Mouse (Mus musculus): ENCODE results near the gene Card6. TPM values are rescaled to one million over a fixed set of nuclear protein-coding genes. Genes with fewer than 3 reads are reported as not detected.

The Card6 gene
- total RNA-seq, 4 experiments from 2014 or later, result 1.9 to 3.3 (median 2.4) TPM

- no peak for DNase-seq (ENCODE audit: low spot score in 2 of 2)
Observed at GRCm38 (mm10) chr15:5090131-5090530, 18.2 kb downstream of the Card6 start.

- DNase-seq (ENCODE audit: low spot score in 2 of 2), result no peak
Observed at GRCm38 (mm10) chr15:5088850-5089608, 19.3 kb downstream of the Card6 start.

- no peak for DNase-seq (ENCODE audit: low spot score in 2 of 2)
Observed at GRCm38 (mm10) chr15:5086162-5086561, 22.2 kb downstream of the Card6 start.

GRCm38 (mm10) chr15:5081235-5081634, 27.1 kb downstream of the Card6 start:
- no peak for DNase-seq (ENCODE audit: low spot score in 2 of 2)

GRCm38 (mm10) chr15:5068801-5069518, 39.4 kb downstream of the Card6 start:
- peak in 1 of 2 experiments; percentile 10 for DNase-seq (ENCODE audit: low spot score in 2 of 2)

- DNase-seq (ENCODE audit: low spot score in 2 of 2), result no peak
Observed at GRCm38 (mm10) chr15:5063635-5064034, 44.7 kb downstream of the Card6 start, which contains the start of gene C7. C7 (minus strand) TSS chr15:5063740.

Other genes starting within 250 kb of the Card6 start
- gene Mroh2b, start 209.8 kb downstream of the Card6 start, total RNA-seq (2022), result not detected
- 1 to 10 TPM in 2 of 4 experiments, under 1 TPM in 2; 0.29 to 4.9 (median 1.4) TPM for gene C7, start 44.8 kb downstream of the Card6 start, total RNA-seq (2022)
- gene Rpl37, start 8.1 kb upstream of the Card6 start, total RNA-seq (2022), result 100 to 1,000 TPM; 169 to 214 (median 203) TPM
- gene Prkaa1, start 35.3 kb upstream of the Card6 start, total RNA-seq (2022), result 10 to 100 TPM in 1 of 4 experiments, 1 to 10 TPM in 3; 9.1 to 11.9 (median 9.6) TPM
- 10 to 100 TPM; 63.1 to 73.6 (median 71.3) TPM for gene Ttc33, start 77.0 kb upstream of the Card6 start, total RNA-seq (2022)
- 1 to 10 TPM in 3 of 4 experiments, under 1 TPM in 1; 0.63 to 1.2 (median 1.1) TPM for gene Ptger4, start 135.6 kb upstream of the Card6 start, total RNA-seq (2022)

Measured in gastrocnemius, adult 8-10 months (tissue).